Mouse (Mus musculus): Measurements from ENCODE around the gene Lrrc38. TPM values are rescaled to one million over a fixed set of nuclear protein-coding genes. Genes with fewer than 3 reads are reported as not detected.

Lrrc38 gene
- 0.18 TPM in 1 of 2 replicates, not detected in the other for polyA plus RNA-seq (2014; fragmentation: Nextera tagmentation; extraction: Ambion mirVana)

GRCm38 (mm10) chr4:143349484-143349906 is at the start of gene Lrrc38:
Gene Lrrc38, plus strand, starts transcription at chr4:143349757.
- peak within 1 kb of the TSS; percentile 37 for H3K4me3 ChIP-seq (ENCODE audit: low read depth, low read length)
- peak within 1 kb of the TSS; percentile 83 for H3K4me2 ChIP-seq (ENCODE audit: low read length)
- H3K9ac ChIP-seq (ENCODE audit: low read length) = no peak within 1 kb of the TSS
- peaks cover 9% of the 10 kb centered on the region; the same call in 1 of the 2 replicates for H3K4me1 ChIP-seq (replicated peaks; ENCODE audit: control insufficient read depth, insufficient read depth, low read length)
- peak; percentile 53 for DNase-seq (ENCODE audit: low spot score)
- under 1% methylated on average over 19 of the region's 19 CpGs for WGBS
- peaks cover 54% of the 10 kb centered on the region for H3K27me3 ChIP-seq (replicated peaks; ENCODE audit: control insufficient read depth, insufficient read depth, low read length)
- ATAC-seq (replicated peaks; ENCODE audit: low FRiP score, low TSS enrichment, low read depth) = peak; percentile 67
- H3K9me3 ChIP-seq (ENCODE audit: control insufficient read depth, low read length) = no peaks in the 10 kb centered on the region
- no peak within 1 kb of the TSS for H3K27ac ChIP-seq (ENCODE audit: low read depth)
- H3K36me3 ChIP-seq (ENCODE audit: control insufficient read depth, insufficient read depth, low read length) = no peaks in the 10 kb centered on the region

GRCm38 (mm10) chr4:143300113-143300688 is 49.4 kb upstream of the Lrrc38 start:
- 11% methylated on average over 12 of the region's 12 CpGs for WGBS
- Histone ChIP-seq H3K9ac (ENCODE audit: low read length) (0 out of 2 replicates have a peak overlapping the region, but pooled peaks have one; percentile 3), H3K27ac (ENCODE audit: low read depth) (no peak overlapping the region), H3K4me2 (ENCODE audit: low read length) (peak overlapping the region; percentile 72), H3K4me1 (replicated peaks; ENCODE audit: control insufficient read depth, insufficient read depth, low read length) (peaks cover 10% of the 10 kb centered on the region), H3K4me3 (ENCODE audit: low read depth, low read length) (peak overlapping the region; percentile 50), H3K27me3 (replicated peaks; ENCODE audit: control insufficient read depth, insufficient read depth, low read length) (no peaks in the 10 kb centered on the region), H3K9me3 (ENCODE audit: control insufficient read depth, low read length) (no peaks in the 10 kb centered on the region), H3K36me3 (ENCODE audit: control insufficient read depth, insufficient read depth, low read length) (no peaks in the 10 kb centered on the region)
- no peak for ATAC-seq (replicated peaks; ENCODE audit: low FRiP score, low TSS enrichment, low read depth)
- DNase-seq (ENCODE audit: low spot score) = no peak

GRCm38 (mm10) chr4:143301042-143301441 is 48.5 kb upstream of the Lrrc38 start:
- Histone ChIP-seq H3K4me3 (ENCODE audit: low read depth, low read length) (no peak overlapping the region), H3K9ac (ENCODE audit: low read length) (no peak overlapping the region), H3K36me3 (ENCODE audit: control insufficient read depth, insufficient read depth, low read length) (no peaks in the 10 kb centered on the region), H3K27ac (ENCODE audit: low read depth) (no peak overlapping the region), H3K4me2 (ENCODE audit: low read length) (no peak overlapping the region), H3K9me3 (ENCODE audit: control insufficient read depth, low read length) (no peaks in the 10 kb centered on the region), H3K27me3 (replicated peaks; ENCODE audit: control insufficient read depth, insufficient read depth, low read length) (no peaks in the 10 kb centered on the region), H3K4me1 (replicated peaks; ENCODE audit: control insufficient read depth, insufficient read depth, low read length) (peaks cover 10% of the 10 kb centered on the region)
- 56% methylated on average over 5 of the region's 5 CpGs for WGBS
- DNase-seq (ENCODE audit: low spot score) = no peak
- no peak for ATAC-seq (replicated peaks; ENCODE audit: low FRiP score, low TSS enrichment, low read depth)

GRCm38 (mm10) chr4:143301875-143302274 is 47.7 kb upstream of the Lrrc38 start:
- Histone ChIP-seq H3K4me1 (replicated peaks; ENCODE audit: control insufficient read depth, insufficient read depth, low read length) (peaks cover 7% of the 10 kb centered on the region), H3K4me2 (ENCODE audit: low read length) (no peak overlapping the region), H3K4me3 (ENCODE audit: low read depth, low read length) (no peak overlapping the region), H3K36me3 (ENCODE audit: control insufficient read depth, insufficient read depth, low read length) (no peaks in the 10 kb centered on the region), H3K9me3 (ENCODE audit: control insufficient read depth, low read length) (no peaks in the 10 kb centered on the region), H3K27me3 (replicated peaks; ENCODE audit: control insufficient read depth, insufficient read depth, low read length) (no peaks in the 10 kb centered on the region), H3K27ac (ENCODE audit: low read depth) (no peak overlapping the region), H3K9ac (ENCODE audit: low read length) (no peak overlapping the region)
- DNase-seq (ENCODE audit: low spot score) (no peak), ATAC-seq (replicated peaks; ENCODE audit: low FRiP score, low TSS enrichment, low read depth) (no peak)
- 54% methylated on average over 4 of the region's 4 CpGs for WGBS

- Histone ChIP-seq H3K9me3 (ENCODE audit: control insufficient read depth, low read length) (no peaks in the 10 kb centered on the region), H3K36me3 (ENCODE audit: control insufficient read depth, insufficient read depth, low read length) (no peaks in the 10 kb centered on the region), H3K27ac (ENCODE audit: low read depth) (no peak overlapping the region), H3K9ac (ENCODE audit: low read length) (no peak overlapping the region), H3K4me3 (ENCODE audit: low read depth, low read length) (no peak overlapping the region), H3K4me2 (ENCODE audit: low read length) (no peak overlapping the region), H3K4me1 (replicated peaks; ENCODE audit: control insufficient read depth, insufficient read depth, low read length) (peaks cover 5% of the 10 kb centered on the region), H3K27me3 (replicated peaks; ENCODE audit: control insufficient read depth, insufficient read depth, low read length) (no peaks in the 10 kb centered on the region)
- no peak for ATAC-seq (replicated peaks; ENCODE audit: low FRiP score, low TSS enrichment, low read depth)
- WGBS = 41% methylated on average over 11 of the region's 11 CpGs
- no peak for DNase-seq (ENCODE audit: low spot score)
Observed at GRCm38 (mm10) chr4:143302279-143302890, 47.2 kb upstream of the Lrrc38 start.

- ATAC-seq (replicated peaks; ENCODE audit: low FRiP score, low TSS enrichment, low read depth) (no peak), DNase-seq (ENCODE audit: low spot score) (no peak)
- 96% methylated on average over 4 of the region's 4 CpGs for WGBS
- Histone ChIP-seq H3K4me1 (replicated peaks; ENCODE audit: control insufficient read depth, insufficient read depth, low read length) (no peaks in the 10 kb centered on the region; the same call in 1 of the 2 replicates), H3K9ac (ENCODE audit: low read length) (no peak overlapping the region), H3K36me3 (ENCODE audit: control insufficient read depth, insufficient read depth, low read length) (no peaks in the 10 kb centered on the region), H3K9me3 (ENCODE audit: control insufficient read depth, low read length) (no peaks in the 10 kb centered on the region), H3K4me3 (ENCODE audit: low read depth, low read length) (no peak overlapping the region), H3K27me3 (replicated peaks; ENCODE audit: control insufficient read depth, insufficient read depth, low read length) (no peaks in the 10 kb centered on the region), H3K27ac (ENCODE audit: low read depth) (no peak overlapping the region), H3K4me2 (ENCODE audit: low read length) (no peak overlapping the region)
Observed at GRCm38 (mm10) chr4:143305031-143305430, 44.5 kb upstream of the Lrrc38 start.

- Histone ChIP-seq H3K4me1 (replicated peaks; ENCODE audit: control insufficient read depth, insufficient read depth, low read length) (no peaks in the 10 kb centered on the region), H3K4me3 (ENCODE audit: low read depth, low read length) (no peak overlapping the region), H3K4me2 (ENCODE audit: low read length) (no peak overlapping the region), H3K9me3 (ENCODE audit: control insufficient read depth, low read length) (no peaks in the 10 kb centered on the region), H3K36me3 (ENCODE audit: control insufficient read depth, insufficient read depth, low read length) (no peaks in the 10 kb centered on the region), H3K27ac (ENCODE audit: low read depth) (no peak overlapping the region), H3K9ac (ENCODE audit: low read length) (no peak overlapping the region), H3K27me3 (replicated peaks; ENCODE audit: control insufficient read depth, insufficient read depth, low read length) (no peaks in the 10 kb centered on the region)
- 50% methylated on average over 5 of the region's 5 CpGs for WGBS
- DNase-seq (ENCODE audit: low spot score) (no peak), ATAC-seq (replicated peaks; ENCODE audit: low FRiP score, low TSS enrichment, low read depth) (no peak)
Observed at GRCm38 (mm10) chr4:143305987-143306772, 43.4 kb upstream of the Lrrc38 start.

GRCm38 (mm10) chr4:143311341-143311740 is 38.2 kb upstream of the Lrrc38 start:
- Histone ChIP-seq H3K9ac (ENCODE audit: low read length) (no peak overlapping the region), H3K4me1 (replicated peaks; ENCODE audit: control insufficient read depth, insufficient read depth, low read length) (no peaks in the 10 kb centered on the region), H3K4me3 (ENCODE audit: low read depth, low read length) (no peak overlapping the region), H3K36me3 (ENCODE audit: control insufficient read depth, insufficient read depth, low read length) (no peaks in the 10 kb centered on the region), H3K27ac (ENCODE audit: low read depth) (no peak overlapping the region), H3K27me3 (replicated peaks; ENCODE audit: control insufficient read depth, insufficient read depth, low read length) (no peaks in the 10 kb centered on the region), H3K9me3 (ENCODE audit: control insufficient read depth, low read length) (no peaks in the 10 kb centered on the region), H3K4me2 (ENCODE audit: low read length) (no peak overlapping the region)
- no peak for DNase-seq (ENCODE audit: low spot score)
- ATAC-seq (replicated peaks; ENCODE audit: low FRiP score, low TSS enrichment, low read depth) = no peak
- WGBS = 58% methylated on average over 2 of the region's 2 CpGs

All from intestine, embryonic 14.5 days (tissue).